8 mouse cellular contexts compared by ENCODE assay signal in the genomic region with DNA sequence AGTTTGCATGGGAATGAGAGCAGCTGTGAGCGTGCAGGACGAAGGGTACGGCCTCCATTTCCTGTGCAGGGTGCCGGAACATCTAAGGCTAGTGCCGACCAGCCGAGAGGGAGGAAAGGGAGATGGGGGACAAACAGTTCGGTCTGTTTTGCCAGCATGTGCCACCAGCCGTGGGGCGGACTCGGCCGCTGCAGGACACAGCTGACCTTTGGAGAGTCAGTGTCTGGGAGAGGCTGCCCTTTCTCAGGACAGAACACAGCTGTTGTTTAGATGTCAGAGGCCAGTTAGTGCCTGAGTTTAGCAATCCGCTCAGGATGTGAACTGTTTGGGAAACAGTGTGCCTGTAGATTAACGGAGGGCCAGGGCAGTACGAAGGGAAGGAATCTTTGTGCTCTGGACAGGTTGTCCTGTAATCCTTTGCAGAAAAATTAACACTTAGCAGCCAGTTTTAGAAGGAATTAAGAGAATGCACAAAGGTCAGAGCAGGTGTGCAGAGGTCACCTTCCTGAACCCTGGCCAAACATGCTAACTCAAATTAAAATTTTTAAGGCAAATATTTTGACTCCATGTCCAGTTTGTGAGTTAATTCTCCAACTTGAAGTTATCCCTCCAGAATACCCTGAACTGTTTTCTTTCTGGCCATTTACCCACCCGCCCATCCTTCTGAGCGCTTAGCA. TPM values are rescaled to one million over a fixed set of nuclear protein-coding genes. Genes with fewer than 3 reads are reported as not detected.
A peak's percentile ranks its signal among the peaks of the same experiment; 100 is the strongest.
DNase-seq lines count a peak whose midpoint lies in the region; ATAC-seq lines count a peak whose summit lies in the region.

No protein-coding gene starts in this region.

- peak; percentile 42 for DNase-seq in ovary, adult 18-20 months (ENCODE audit: low spot score)
- no peak for DNase-seq in ovary, postnatal 14 days (ENCODE audit: low spot score)
- peak; percentile 68 for DNase-seq in heart, adult 8-10 months (ENCODE audit: low spot score)
- DNase-seq in kidney, postnatal 10 days = peak; percentile 76
- DNase-seq in lung, postnatal 25 days (ENCODE audit: low spot score) = peak; percentile 85
- DNase-seq in cerebellum, adult 8-10 months = no peak
- DNase-seq in layer of hippocampus, adult 9-10 months (ENCODE audit: low spot score) = no peak

- no peak for ATAC-seq in granulocyte monocyte progenitor cell, adult 5-6 weeks (replicated peaks; ENCODE audit: poor library complexity, severe bottlenecking)

RNA-seq across cellular contexts. Expression of a gene that starts 34.3 kb away (rescaled TPM):
- total RNA-seq in heart, adult 8-10 months (2022) = 10 to 100 TPM in 1 of 4 experiments, 1 to 10 TPM in 3; 7.5 to 10.2 (median 7.8) TPM
- total RNA-seq in granulocyte monocyte progenitor cell, adult 5-6 weeks (2014; fragmentation: Nextera tagmentation) = 25.4 and 28.7 TPM in 2 replicates
- 6.5 and 7.9 TPM in 2 replicates for total RNA-seq in granulocyte monocyte progenitor cell, adult 5-6 weeks (2017)

Comparison
In these comparisons a context has a peak if more than half of its experiments do, and no peak if none do; other contexts are left out.
1. DNase-seq: peak in ovary, adult 18-20 months (single experiment), heart, adult 8-10 months (single experiment), kidney, postnatal 10 days (single experiment) and lung, postnatal 25 days (single experiment); none in ovary, postnatal 14 days (single experiment), cerebellum, adult 8-10 months (single experiment) and layer of hippocampus, adult 9-10 months (single experiment).